Mouse (Mus musculus) C2C12 (cell line): ENCODE data around the gene Cd151. TPM values are rescaled to one million over a fixed set of nuclear protein-coding genes. Genes with fewer than 3 reads are reported as not detected.

ENCODE experiments used
- H3K27me3 ChIP-seq: one replicate; pipeline ENCODE4 v1.6.1; 2011; ENCODE audit not compliant: control insufficient read depth, insufficient read depth, insufficient read length
- H3K36me3 ChIP-seq: one replicate; pipeline ENCODE4 v1.6.1; 2011; ENCODE audit not compliant: control insufficient read depth, insufficient read depth
- H3K4me3 ChIP-seq: one replicate; pipeline ENCODE4 v1.5.1; 2011; ENCODE audit warnings: mild to moderate bottlenecking, control low read depth; ENCODE audit not compliant: poor library complexity, insufficient read depth, severe bottlenecking
- H3K79me2 ChIP-seq: one replicate; pipeline ENCODE4 v1.6.1; 2011; ENCODE audit not compliant: control insufficient read depth, insufficient read depth
- H3K79me3 ChIP-seq: one replicate; pipeline ENCODE4 v1.6.1; 2011; ENCODE audit warnings: low read depth, control low read depth
- H3ac ChIP-seq: one replicate; pipeline ENCODE3; 2011; ENCODE audit warnings: low read depth; ENCODE audit not compliant: control insufficient read depth, insufficient read length
- CEBPB ChIP-seq: IDR thresholded peaks from one replicate; pipeline ENCODE4 v1.6.1; 2011; ENCODE audit warnings: low read depth, mild to moderate bottlenecking, control low read depth, moderate library complexity
- CTCF ChIP-seq: IDR thresholded peaks from one replicate; pipeline ENCODE4 v1.5.1; 2011; ENCODE audit not compliant: control insufficient read depth, insufficient read depth, insufficient read length
- FOSL1 ChIP-seq: IDR thresholded peaks from one replicate; pipeline ENCODE4 v1.8.0; 2011; ENCODE audit warnings: mild to moderate bottlenecking, low read length; ENCODE audit not compliant: poor library complexity, insufficient read depth, severe bottlenecking
- MAX ChIP-seq: IDR thresholded peaks from one replicate; pipeline ENCODE4 v1.6.1; 2011; ENCODE audit warnings: mild to moderate bottlenecking, control low read depth
- MYOD1 ChIP-seq: IDR thresholded peaks from one replicate; pipeline ENCODE4 v1.6.1; 2011; ENCODE audit warnings: low read depth; ENCODE audit not compliant: control insufficient read depth, insufficient read length
- MYOG ChIP-seq: IDR thresholded peaks from one replicate; pipeline ENCODE4 v1.6.1; 2011; ENCODE audit not compliant: control insufficient read depth, insufficient read length; ENCODE audit errors: extremely low read depth
- USF1 ChIP-seq: IDR thresholded peaks from one replicate; pipeline ENCODE4 v1.6.1; 2011; ENCODE audit warnings: low read depth, mild to moderate bottlenecking, control low read depth, moderate library complexity
- polyA plus RNA-seq: library from polyadenylated mRNA; unstranded; fragments of >200 nt; fragmentation: generic; extraction: Trizol; gene quantifications from one replicate; pipeline ENCODE4 v1.2.1, GENCODE M21; 2012; ENCODE audit warnings: missing spikeins

The Cd151 gene
- polyA plus RNA-seq, 1 experiment: 334 TPM

DNA sequence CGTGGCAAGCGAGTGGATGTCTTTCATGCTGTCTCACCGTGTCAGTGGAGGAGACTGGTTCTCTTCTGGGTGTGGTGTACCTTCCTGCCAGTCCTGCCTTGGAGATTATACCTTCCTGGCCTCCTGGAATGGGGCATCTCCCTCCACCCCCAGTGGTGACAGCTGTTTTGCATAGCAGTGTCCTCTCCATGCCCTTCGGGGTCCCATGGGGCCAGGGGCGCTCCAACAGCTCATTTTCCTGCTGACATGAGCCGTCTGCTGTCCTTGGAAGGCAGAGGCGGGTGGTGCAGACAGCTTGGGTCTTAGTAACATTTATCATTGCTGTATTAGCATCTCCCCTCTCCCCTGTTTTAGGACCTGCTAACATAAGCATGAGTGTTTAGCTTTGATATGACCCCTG is 19.9 kb downstream of the Cd151 start:
- Histone ChIP-seq H3ac (no peak overlapping the region), H3K27me3 (no peaks in the 10 kb centered on the region), H3K4me3 (no peak overlapping the region), H3K79me2 (peaks cover 41% of the 10 kb centered on the region), H3K79me3 (peaks cover 26% of the 10 kb centered on the region), H3K36me3 (peaks cover 60% of the 10 kb centered on the region)
- TF ChIP-seq MYOG (no peak), USF1 (no peak), CEBPB (no peak), MAX (no peak), CTCF (no peak), FOSL1 (no peak), MYOD1 (no peak)

DNA sequence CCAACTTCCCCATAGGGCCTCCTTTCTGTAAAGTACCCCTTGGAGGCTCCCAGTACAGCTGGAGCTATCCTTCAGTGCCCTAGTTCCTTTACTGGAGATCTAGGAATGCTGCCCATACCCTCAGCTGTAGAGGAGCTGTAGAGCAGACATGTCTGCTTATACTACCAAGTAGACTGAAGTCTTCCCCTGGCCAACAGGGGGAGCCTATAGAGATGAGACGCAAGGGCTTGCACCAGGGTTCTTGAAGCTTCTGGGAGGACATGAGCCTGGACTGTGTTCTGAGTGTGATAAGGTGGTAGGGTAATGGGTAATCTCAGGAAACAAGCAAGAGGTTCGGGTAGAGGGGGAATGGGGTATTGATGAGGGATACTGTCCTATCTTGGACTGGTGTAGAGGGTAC is 24.0 kb downstream of the Cd151 start:
- peaks cover 4% of the 10 kb centered on the region for H3K79me3 ChIP-seq
- peaks cover 56% of the 10 kb centered on the region for H3K36me3 ChIP-seq

DNA sequence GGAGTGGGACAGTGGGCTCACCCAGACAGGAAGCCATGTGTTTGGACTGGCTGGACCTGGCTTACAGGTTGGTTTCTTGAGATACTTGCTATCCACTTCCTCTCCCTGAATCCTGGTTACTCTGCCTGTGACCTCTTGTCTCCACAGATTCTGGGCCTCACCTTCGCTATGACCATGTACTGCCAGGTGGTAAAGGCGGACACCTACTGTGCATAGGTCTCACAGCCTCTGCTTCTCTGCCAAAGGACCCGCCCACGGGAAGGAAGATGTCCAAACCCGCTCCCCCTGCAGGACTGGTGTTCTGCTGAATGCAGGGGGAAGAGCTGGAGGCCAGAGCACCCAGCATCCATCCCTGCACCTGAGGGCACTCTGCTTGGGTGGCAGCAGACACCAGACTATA is 25.5 kb downstream of the Cd151 start:
- Histone ChIP-seq H3K36me3 (peaks cover 48% of the 10 kb centered on the region), H3K27me3 (no peaks in the 10 kb centered on the region), H3ac (no peak overlapping the region), H3K79me3 (peaks cover 3% of the 10 kb centered on the region), H3K4me3 (no peak overlapping the region), H3K79me2 (peaks cover 5% of the 10 kb centered on the region)
- TF ChIP-seq MAX: no peak
- TF ChIP-seq MYOD1: no peak
- no peak for TF ChIP-seq USF1
- TF ChIP-seq MYOG: no peak
- no peak for TF ChIP-seq FOSL1
- no peak for TF ChIP-seq CEBPB
- no peak for TF ChIP-seq CTCF

More for the DNA sequence above, 24.0 kb downstream of the Cd151 start:
- H3K27me3 ChIP-seq: no peaks in the 10 kb centered on the region
- TF ChIP-seq CEBPB (no peak), MAX (no peak), CTCF (no peak)
- H3ac ChIP-seq: no peak overlapping the region
- no peak overlapping the region for H3K4me3 ChIP-seq
- peaks cover 10% of the 10 kb centered on the region for H3K79me2 ChIP-seq

DNA sequence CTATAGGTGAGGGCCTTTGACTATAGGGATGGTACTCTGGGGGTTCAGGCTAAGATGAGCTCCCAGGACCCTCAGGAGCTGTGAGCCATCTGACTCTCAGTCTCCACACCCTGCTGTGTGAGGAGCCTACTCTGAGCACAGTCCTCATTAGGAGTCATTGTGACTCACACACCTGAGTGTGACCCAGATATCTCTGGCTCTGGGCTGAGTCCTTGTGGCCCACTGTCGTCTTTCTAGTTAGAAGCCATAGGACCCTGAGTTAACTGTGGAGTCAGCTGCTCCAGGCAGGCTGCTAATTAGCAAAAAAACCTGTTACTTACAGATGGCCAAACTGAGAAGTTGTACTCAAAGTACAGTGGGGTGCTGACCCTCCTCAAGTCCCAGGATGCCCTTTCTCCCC is 26.5 kb downstream of the Cd151 start:
- H3K4me3 ChIP-seq: no peak overlapping the region
- no peak overlapping the region for H3ac ChIP-seq
- H3K79me2 ChIP-seq: no peaks in the 10 kb centered on the region
- H3K36me3 ChIP-seq: peaks cover 42% of the 10 kb centered on the region
- H3K79me3 ChIP-seq: no peaks in the 10 kb centered on the region
- H3K27me3 ChIP-seq: no peaks in the 10 kb centered on the region
- TF ChIP-seq MYOD1: no peak
- no peak for TF ChIP-seq CTCF
- no peak for TF ChIP-seq MYOG
- no peak for TF ChIP-seq MAX
- no peak for TF ChIP-seq FOSL1
- no peak for TF ChIP-seq USF1
- no peak for TF ChIP-seq CEBPB

DNA sequence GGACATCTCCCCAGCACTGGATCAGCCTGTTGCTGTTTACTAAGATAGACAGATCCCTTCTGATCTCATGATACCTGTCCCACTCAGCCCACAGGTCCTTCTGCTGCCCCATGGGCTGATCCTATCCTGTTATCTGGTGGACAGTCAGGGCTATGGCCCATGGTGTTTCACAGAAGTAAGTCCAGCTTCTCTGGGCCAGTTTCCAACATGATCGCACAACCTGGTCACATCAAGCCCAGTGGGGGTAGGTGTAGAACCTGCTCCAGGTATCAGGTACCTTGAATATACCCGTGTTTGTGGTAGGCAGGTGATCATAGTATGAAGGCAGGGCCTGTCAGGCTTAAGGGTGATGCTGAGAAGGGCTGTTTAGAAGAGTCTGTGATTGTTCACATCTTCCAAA is 28.2 kb downstream of the Cd151 start:
- H3K79me2 ChIP-seq: no peaks in the 10 kb centered on the region
- H3K36me3 ChIP-seq: peaks cover 28% of the 10 kb centered on the region
- no peaks in the 10 kb centered on the region for H3K79me3 ChIP-seq
- H3K4me3 ChIP-seq: no peak overlapping the region
- H3ac ChIP-seq: no peak overlapping the region
- no peaks in the 10 kb centered on the region for H3K27me3 ChIP-seq
- no peak for TF ChIP-seq USF1
- TF ChIP-seq MYOG: no peak
- no peak for TF ChIP-seq FOSL1
- no peak for TF ChIP-seq CTCF
- TF ChIP-seq MYOD1: no peak
- no peak for TF ChIP-seq CEBPB
- TF ChIP-seq MAX: no peak

DNA sequence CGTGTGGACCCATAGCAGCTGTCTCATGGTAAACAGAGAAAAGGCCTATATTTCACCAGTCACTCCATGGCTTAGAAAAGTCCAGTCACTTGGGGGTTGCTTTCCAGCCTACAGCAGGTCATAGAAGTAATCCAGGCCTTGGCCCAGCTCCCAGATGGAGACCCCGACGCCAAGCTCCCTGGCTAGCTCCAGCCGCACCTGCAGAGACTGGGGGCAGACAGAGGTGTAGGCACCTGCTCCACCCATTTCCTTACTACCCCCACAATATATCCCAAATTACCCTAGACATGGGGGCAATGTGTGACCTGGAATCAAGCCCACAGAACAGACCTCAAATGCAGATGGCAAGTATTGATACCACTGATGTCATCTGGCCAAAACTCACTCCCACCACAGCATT is 28.7 kb downstream of the Cd151 start:
- Histone ChIP-seq H3K79me3 (no peaks in the 10 kb centered on the region), H3ac (no peak overlapping the region), H3K79me2 (no peaks in the 10 kb centered on the region), H3K36me3 (peaks cover 22% of the 10 kb centered on the region), H3K4me3 (no peak overlapping the region), H3K27me3 (no peaks in the 10 kb centered on the region)
- TF ChIP-seq MYOG (no peak), CTCF (no peak), CEBPB (no peak), FOSL1 (no peak), MAX (no peak), MYOD1 (no peak), USF1 (no peak)
